Mouse (Mus musculus) 416B (cell line): ENCODE results near the gene Olfr1000.
"Not testable (repeated sequence)": the region's sequence is repeated elsewhere in the genome, so short reads cannot be mapped to it uniquely, and the experiment has no call there.

ENCODE experiments used
- DNase-seq: peaks from one replicate; pipeline ENCODE4 v3.0.0; 2011; ENCODE audit warnings: low read depth

Olfr1000 gene

DNA sequence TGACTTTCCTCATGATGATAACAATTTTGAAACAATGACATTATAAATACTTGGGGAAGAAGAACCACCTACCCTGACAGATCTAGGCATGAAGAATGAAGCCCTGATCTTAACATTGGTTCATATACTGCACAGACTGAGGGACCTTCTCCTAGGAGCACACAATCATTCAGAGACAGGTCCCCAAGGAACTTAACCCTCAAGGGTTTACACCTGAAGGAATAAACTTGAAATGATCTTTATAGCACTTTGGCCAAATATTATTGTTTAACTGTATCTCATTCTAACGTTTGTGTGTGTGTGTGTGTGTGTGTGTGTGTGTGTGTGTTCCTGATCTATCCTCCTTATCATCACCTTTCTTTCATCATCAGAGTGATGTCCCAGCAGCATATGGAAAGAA lies at the start of gene Olfr1000:
Gene Olfr1000, minus strand, starts transcription at position 101 of the 400 bp plus-strand sequence.
- no peak for DNase-seq

DNA sequence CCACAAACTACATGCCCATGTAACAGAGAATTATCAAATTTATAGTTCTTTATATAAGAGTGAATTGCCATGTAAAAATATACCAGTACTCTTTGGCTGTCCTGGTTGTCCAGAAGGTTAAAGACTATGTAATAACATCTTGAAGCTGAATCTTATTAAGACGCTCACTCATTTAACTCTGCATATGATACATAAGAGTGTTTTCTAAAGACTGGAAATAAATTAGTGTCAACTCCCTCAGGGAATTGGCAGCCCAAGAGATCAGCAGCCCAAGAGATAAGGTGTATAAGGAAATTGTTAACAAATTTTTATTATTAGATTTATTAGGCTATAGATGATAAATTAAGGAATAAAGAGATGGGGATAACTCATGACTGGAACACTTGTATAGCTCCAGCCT lies 38.9 kb upstream of the Olfr1000 start, which contains the start of gene Olfr1002:
Gene Olfr1002, minus strand, starts transcription at position 101 of the 400 bp plus-strand sequence.
- no peak for DNase-seq

DNA sequence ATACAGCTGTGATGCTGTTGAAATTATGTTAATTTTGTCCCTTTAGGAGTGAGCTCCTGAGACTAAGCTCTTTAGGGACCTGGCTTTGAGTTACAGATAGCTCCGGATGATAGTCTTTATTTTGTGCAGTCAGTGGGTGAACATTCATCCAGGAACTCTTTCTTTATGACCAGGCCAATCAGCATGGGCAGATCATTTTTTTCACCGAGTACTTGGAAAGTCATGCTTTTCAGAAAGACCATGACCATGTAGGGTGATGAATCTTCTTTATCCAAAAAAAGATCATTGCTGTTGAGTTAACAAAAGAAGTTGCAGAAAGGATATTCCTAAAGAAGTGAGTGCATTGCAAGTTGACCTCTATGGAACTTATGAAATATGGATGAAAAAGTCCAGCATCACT lies 23.1 kb downstream of the Olfr1000 start, which contains the start of gene Olfr998:
Gene Olfr998, plus strand, starts transcription at position 301 of the 400 bp plus-strand sequence.
- not testable (repeated sequence) for DNase-seq

DNA sequence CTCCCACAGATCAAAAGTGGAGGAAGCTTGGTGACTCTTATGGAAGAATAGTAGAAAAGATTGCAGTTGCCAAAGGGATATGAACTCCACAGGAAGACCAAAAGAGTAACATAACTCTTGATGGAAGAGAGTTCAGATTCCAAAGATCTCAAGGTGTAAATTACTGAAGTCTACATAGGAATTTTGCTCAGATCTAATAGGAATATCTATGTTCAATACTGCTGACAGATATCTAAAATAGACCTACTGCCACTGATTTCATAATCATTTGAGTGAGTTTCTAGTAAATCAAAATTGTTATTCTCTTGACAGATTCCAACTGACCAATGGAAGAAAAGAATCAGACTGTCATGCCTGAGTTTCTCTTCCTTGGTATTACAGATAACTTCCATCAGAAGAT lies 32.8 kb downstream of the Olfr1000 start, which contains the start of gene Olfr996:
Gene Olfr996, plus strand, starts transcription at position 301 of the 400 bp plus-strand sequence.
- DNase-seq, result no peak

DNA sequence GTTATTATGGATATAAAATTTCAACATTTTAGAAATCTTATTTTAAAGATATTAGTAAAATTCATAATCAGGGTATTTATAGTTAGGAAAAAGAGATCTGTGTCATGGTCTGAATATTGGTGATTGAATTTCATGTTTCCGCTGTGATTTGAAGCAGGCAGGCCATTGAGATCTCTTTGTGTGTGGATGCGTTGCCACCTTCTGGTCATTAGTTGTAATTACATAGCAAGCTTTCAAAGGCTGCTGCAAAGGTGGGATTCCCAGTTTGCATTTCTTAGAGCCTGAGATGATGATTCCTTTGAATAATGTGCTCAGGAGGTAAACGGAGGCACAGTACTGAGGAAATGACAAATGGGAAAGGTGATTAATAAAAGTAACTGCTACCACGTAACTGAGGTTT lies 50.5 kb downstream of the Olfr1000 start:
- peak; percentile 55 for DNase-seq

DNA sequence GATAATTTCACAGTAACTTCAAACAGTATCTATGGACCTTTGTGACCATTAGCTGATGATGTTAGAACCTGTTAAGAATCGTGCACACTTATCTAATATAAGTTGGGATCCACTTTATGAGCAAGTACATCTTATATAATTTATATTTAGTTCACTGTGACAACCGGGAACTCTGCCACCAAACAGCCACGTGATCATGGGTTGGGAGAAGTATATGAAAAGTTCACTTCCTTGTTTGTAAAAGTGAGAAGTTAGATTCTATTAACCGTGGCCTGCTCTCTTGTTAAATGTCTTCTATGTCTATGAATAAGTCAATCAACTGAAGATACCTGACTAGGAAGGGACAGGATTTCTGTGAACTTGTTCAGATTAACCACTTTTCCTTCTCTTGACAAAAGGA lies 51.5 kb downstream of the Olfr1000 start:
- DNase-seq, result peak; percentile 24
